Mouse (Mus musculus) olfactory bulb, adult 2 months (tissue): ENCODE measurements around the gene Vopp1.

Experiments
- CTCF ChIP-seq: fragments of 200-500 bp; IDR thresholded peaks from 2 replicates; pipeline ENCODE4 v1.5.1; 2012; ENCODE audit warnings: low read depth, mild to moderate bottlenecking, low read length, moderate library complexity; ENCODE audit not compliant: insufficient read depth
- POLR2A ChIP-seq: fragments of 200-500 bp; IDR thresholded peaks from 2 replicates; pipeline ENCODE4 v1.6.1; 2012; ENCODE audit warnings: mild to moderate bottlenecking, low read depth, low read length, moderate library complexity; ENCODE audit not compliant: insufficient read depth

DNA sequence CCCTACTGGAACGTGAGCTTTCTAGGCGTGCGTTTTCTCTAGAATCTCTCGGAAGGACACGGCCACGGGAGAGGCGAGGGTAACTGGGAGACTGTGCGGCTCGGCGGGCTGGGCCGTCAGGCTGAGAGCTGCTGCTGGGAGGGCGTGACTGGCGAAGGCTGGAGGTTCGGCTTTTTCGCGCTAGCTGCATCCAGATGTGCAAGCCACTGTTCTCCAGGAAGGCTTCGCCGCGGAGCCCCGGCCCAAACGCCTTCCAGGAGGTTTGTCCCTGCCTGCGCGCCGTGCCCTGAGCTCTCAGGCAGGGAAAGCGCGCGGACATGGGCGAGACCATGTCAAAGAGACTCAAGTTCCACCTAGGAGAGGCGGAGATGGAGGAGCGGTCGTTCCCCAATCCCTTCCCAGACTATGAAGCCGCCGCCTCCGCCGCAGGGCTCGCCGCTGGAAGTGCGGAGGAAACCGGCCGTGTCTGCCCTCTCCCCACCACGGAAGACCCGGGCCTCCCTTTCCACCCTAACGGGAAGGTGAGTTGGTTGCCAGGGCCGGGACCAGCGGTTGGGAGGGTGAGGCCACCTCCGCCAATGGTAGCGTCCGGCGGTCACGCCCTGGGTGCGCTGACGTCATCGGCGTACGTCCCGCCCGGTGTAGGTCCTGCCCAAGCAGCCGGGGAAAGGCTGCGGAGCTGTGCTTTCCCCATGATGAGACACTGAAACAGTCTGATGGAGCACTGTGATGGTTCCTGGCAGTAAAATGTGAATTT lies 122.0 kb downstream of the Vopp1 start:
- TF ChIP-seq POLR2A, result peak; percentile 66
- no peak for TF ChIP-seq CTCF
